Mouse (Mus musculus): Measurements from ENCODE around the gene Zfp691.

Gene Zfp691

GRCm38 (mm10) chr4:119185771-119186170 is 11.8 kb upstream of the Zfp691 start:
- no peaks in the 10 kb centered on the region for H3K27me3 ChIP-seq (ENCODE audit: control insufficient read depth, insufficient read depth, low read length, poor library complexity, severe bottlenecking)
- H3K36me3 ChIP-seq (ENCODE audit: control insufficient read depth, insufficient read depth, low read length, poor library complexity, severe bottlenecking), result no peaks in the 10 kb centered on the region
- no peak for DNase-seq (ENCODE audit: low read depth, low spot score)

- no peaks in the 10 kb centered on the region for H3K36me3 ChIP-seq (ENCODE audit: control insufficient read depth, insufficient read depth, low read length, poor library complexity, severe bottlenecking)
- H3K27me3 ChIP-seq (ENCODE audit: control insufficient read depth, insufficient read depth, low read length, poor library complexity, severe bottlenecking), result no peaks in the 10 kb centered on the region
- DNase-seq (ENCODE audit: low read depth, low spot score), result no peak
Measured at GRCm38 (mm10) chr4:119183525-119183924, 9.5 kb upstream of the Zfp691 start.

GRCm38 (mm10) chr4:119181456-119181855 is 7.5 kb upstream of the Zfp691 start:
- H3K36me3 ChIP-seq (ENCODE audit: control insufficient read depth, insufficient read depth, low read length, poor library complexity, severe bottlenecking), result no peaks in the 10 kb centered on the region
- DNase-seq (ENCODE audit: low read depth, low spot score), result peak; percentile 90
- H3K27me3 ChIP-seq (ENCODE audit: control insufficient read depth, insufficient read depth, low read length, poor library complexity, severe bottlenecking), result no peaks in the 10 kb centered on the region

GRCm38 (mm10) chr4:119180133-119180707 is 6.2 kb upstream of the Zfp691 start:
- DNase-seq (ENCODE audit: low read depth, low spot score), result peak; percentile 33
- Histone ChIP-seq H3K36me3 (ENCODE audit: control insufficient read depth, insufficient read depth, low read length, poor library complexity, severe bottlenecking) (no peaks in the 10 kb centered on the region), H3K27me3 (ENCODE audit: control insufficient read depth, insufficient read depth, low read length, poor library complexity, severe bottlenecking) (no peaks in the 10 kb centered on the region)

- DNase-seq (ENCODE audit: low read depth, low spot score), result no peak
- Histone ChIP-seq H3K36me3 (ENCODE audit: control insufficient read depth, insufficient read depth, low read length, poor library complexity, severe bottlenecking) (no peaks in the 10 kb centered on the region), H3K27me3 (ENCODE audit: control insufficient read depth, insufficient read depth, low read length, poor library complexity, severe bottlenecking) (no peaks in the 10 kb centered on the region)
Measured at GRCm38 (mm10) chr4:119178331-119178730, 4.3 kb upstream of the Zfp691 start.

- no peak for DNase-seq (ENCODE audit: low read depth, low spot score)
- H3K27me3 ChIP-seq (ENCODE audit: control insufficient read depth, insufficient read depth, low read length, poor library complexity, severe bottlenecking), result no peaks in the 10 kb centered on the region
- no peaks in the 10 kb centered on the region for H3K36me3 ChIP-seq (ENCODE audit: control insufficient read depth, insufficient read depth, low read length, poor library complexity, severe bottlenecking)
Measured at GRCm38 (mm10) chr4:119177702-119178101, 3.7 kb upstream of the Zfp691 start.

GRCm38 (mm10) chr4:119172919-119173650 is 910 bp downstream of the Zfp691 start:
- Histone ChIP-seq H3K27me3 (ENCODE audit: control insufficient read depth, insufficient read depth, low read length, poor library complexity, severe bottlenecking) (no peaks in the 10 kb centered on the region), H3K36me3 (ENCODE audit: control insufficient read depth, insufficient read depth, low read length, poor library complexity, severe bottlenecking) (no peaks in the 10 kb centered on the region; the same call in 1 of the 2 replicates)
- DNase-seq (ENCODE audit: low read depth, low spot score), result peak; percentile 29

GRCm38 (mm10) chr4:119167663-119168062 is 6.3 kb downstream of the Zfp691 start:
- DNase-seq (ENCODE audit: low read depth, low spot score), result peak; percentile 95
- no peaks in the 10 kb centered on the region; the same call in 1 of the 2 replicates for H3K36me3 ChIP-seq (ENCODE audit: control insufficient read depth, insufficient read depth, low read length, poor library complexity, severe bottlenecking)
- no peaks in the 10 kb centered on the region for H3K27me3 ChIP-seq (ENCODE audit: control insufficient read depth, insufficient read depth, low read length, poor library complexity, severe bottlenecking)

GRCm38 (mm10) chr4:119167068-119167467 is 6.9 kb downstream of the Zfp691 start:
- Histone ChIP-seq H3K36me3 (ENCODE audit: control insufficient read depth, insufficient read depth, low read length, poor library complexity, severe bottlenecking) (no peaks in the 10 kb centered on the region; the same call in 1 of the 2 replicates), H3K27me3 (ENCODE audit: control insufficient read depth, insufficient read depth, low read length, poor library complexity, severe bottlenecking) (no peaks in the 10 kb centered on the region)
- DNase-seq (ENCODE audit: low read depth, low spot score), result no peak

GRCm38 (mm10) chr4:119165916-119166315 is 8.1 kb downstream of the Zfp691 start:
- Histone ChIP-seq H3K36me3 (ENCODE audit: control insufficient read depth, insufficient read depth, low read length, poor library complexity, severe bottlenecking) (no peaks in the 10 kb centered on the region; the same call in 1 of the 2 replicates), H3K27me3 (ENCODE audit: control insufficient read depth, insufficient read depth, low read length, poor library complexity, severe bottlenecking) (no peaks in the 10 kb centered on the region)
- no peak for DNase-seq (ENCODE audit: low read depth, low spot score)

- no peaks in the 10 kb centered on the region for H3K36me3 ChIP-seq (ENCODE audit: control insufficient read depth, insufficient read depth, low read length, poor library complexity, severe bottlenecking)
Measured at GRCm38 (mm10) chr4:119162990-119163389, 11.0 kb downstream of the Zfp691 start.

GRCm38 (mm10) chr4:119161358-119161757 is 12.6 kb downstream of the Zfp691 start:
- no peaks in the 10 kb centered on the region for H3K27me3 ChIP-seq (ENCODE audit: control insufficient read depth, insufficient read depth, low read length, poor library complexity, severe bottlenecking)
- no peak for DNase-seq (ENCODE audit: low read depth, low spot score)
- no peaks in the 10 kb centered on the region for H3K36me3 ChIP-seq (ENCODE audit: control insufficient read depth, insufficient read depth, low read length, poor library complexity, severe bottlenecking)

More at GRCm38 (mm10) chr4:119162990-119163389, 11.0 kb downstream of the Zfp691 start:
- H3K27me3 ChIP-seq (ENCODE audit: control insufficient read depth, insufficient read depth, low read length, poor library complexity, severe bottlenecking), result no peaks in the 10 kb centered on the region
- no peak for DNase-seq (ENCODE audit: low read depth, low spot score)

GRCm38 (mm10) chr4:119157891-119158290 is 16.1 kb downstream of the Zfp691 start:
- Histone ChIP-seq H3K27me3 (ENCODE audit: control insufficient read depth, insufficient read depth, low read length, poor library complexity, severe bottlenecking) (no peaks in the 10 kb centered on the region), H3K36me3 (ENCODE audit: control insufficient read depth, insufficient read depth, low read length, poor library complexity, severe bottlenecking) (no peaks in the 10 kb centered on the region)
- no peak for DNase-seq (ENCODE audit: low read depth, low spot score)

- peak; percentile 79 for DNase-seq (ENCODE audit: low read depth, low spot score)
- no peaks in the 10 kb centered on the region for H3K36me3 ChIP-seq (ENCODE audit: control insufficient read depth, insufficient read depth, low read length, poor library complexity, severe bottlenecking)
Measured at GRCm38 (mm10) chr4:119157186-119157585, 16.8 kb downstream of the Zfp691 start.

GRCm38 (mm10) chr4:119148741-119149140 is 25.3 kb downstream of the Zfp691 start:
- no peak for DNase-seq (ENCODE audit: low read depth, low spot score)
- H3K36me3 ChIP-seq (ENCODE audit: control insufficient read depth, insufficient read depth, low read length, poor library complexity, severe bottlenecking), result no peaks in the 10 kb centered on the region
- H3K27me3 ChIP-seq (ENCODE audit: control insufficient read depth, insufficient read depth, low read length, poor library complexity, severe bottlenecking), result no peaks in the 10 kb centered on the region

More at GRCm38 (mm10) chr4:119157186-119157585, 16.8 kb downstream of the Zfp691 start:
- H3K27me3 ChIP-seq (ENCODE audit: control insufficient read depth, insufficient read depth, low read length, poor library complexity, severe bottlenecking), result no peaks in the 10 kb centered on the region

Measured in splenic B cell, adult 2 months (primary cell).